Mouse (Mus musculus) kidney, adult 11 months (tissue): ENCODE results near the gene Stab2.

Experiments
- DNase-seq: peaks from one replicate; pipeline ENCODE4 v3.0.0; 2022

The Stab2 gene

DNA sequence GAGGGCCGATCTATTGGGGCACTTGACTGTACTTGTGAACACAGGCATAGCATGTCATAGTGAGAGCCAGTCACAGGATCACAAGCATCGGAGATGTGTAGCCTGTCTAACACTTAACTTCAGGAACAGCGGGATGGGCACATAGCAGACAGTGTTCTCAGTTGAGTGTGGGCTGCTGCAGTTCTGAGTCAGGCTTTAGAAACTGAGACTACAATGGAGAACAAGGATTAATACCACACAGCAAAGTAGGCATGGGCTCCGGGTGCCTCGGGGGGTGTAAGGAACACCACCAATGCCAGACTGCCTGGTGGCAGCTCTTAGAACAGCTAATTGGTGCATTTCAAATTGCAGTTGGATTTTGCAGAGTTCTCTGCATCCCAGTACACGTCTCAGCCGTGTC is 186.8 kb downstream of the Stab2 start:
- DNase-seq = no peak

GRCm38 (mm10) chr10:86819649-86820165 is 188.1 kb downstream of the Stab2 start:
- no peak for DNase-seq

DNA sequence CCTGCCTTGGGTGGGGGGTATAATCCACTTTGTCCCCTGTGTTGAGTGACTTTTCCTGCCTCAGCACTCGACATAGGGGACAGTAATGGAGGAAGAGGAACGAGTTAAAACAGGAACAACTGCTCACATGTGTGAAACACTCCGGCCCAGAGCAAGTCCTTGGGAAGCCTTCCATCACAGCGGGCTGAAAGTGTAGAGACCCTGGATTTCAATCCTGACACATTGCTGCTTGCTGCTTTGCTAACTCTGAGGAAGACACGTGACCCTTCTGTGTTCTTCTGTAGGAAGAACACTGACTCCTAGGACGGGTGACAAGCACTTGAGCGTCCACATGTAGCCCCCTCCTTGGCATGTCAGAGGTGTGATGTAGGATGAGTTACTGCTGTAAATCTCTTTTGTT is 192.7 kb downstream of the Stab2 start:
- no peak for DNase-seq

DNA sequence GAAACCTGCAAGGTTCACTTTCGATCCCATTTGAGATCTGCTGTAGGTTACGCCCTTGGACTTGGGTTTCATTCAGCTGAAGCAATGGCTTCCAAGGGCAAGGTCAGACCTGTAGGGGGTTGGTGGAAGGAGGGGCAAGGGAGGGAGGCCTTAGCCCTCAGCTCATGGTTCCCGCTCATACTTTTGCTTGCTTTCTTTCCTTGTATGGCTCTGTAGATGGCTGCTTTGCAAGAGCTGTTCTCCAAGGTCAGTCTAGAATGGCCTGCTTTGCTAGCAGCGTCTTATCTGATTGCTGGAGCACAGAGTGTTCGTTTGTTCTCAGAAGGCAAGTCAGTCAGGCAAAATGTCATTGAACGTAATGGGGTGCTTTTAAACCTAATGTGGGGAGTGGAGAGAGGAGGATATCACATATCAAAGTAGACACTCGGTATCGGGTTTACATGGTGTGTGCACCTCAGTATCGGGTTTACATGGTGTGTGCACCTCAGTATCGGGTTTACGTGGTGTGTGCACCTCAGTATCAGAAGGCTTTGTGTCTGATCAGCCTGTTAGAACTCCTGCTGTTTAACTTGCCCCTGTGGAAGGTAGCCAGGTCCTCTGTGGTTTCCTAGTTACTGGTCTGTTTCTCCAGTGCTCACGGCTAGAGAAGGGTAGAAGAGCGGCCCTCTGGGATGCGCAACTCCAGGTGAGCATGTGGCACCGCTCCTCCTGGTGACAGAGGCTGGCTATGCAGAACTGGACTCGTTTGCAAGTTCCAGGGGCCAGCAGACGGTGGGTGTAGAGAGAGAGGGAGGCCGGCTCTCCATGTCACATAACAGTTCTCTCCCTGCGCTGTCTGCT is 193.3 kb downstream of the Stab2 start:
- peak; percentile 60 for DNase-seq

DNA sequence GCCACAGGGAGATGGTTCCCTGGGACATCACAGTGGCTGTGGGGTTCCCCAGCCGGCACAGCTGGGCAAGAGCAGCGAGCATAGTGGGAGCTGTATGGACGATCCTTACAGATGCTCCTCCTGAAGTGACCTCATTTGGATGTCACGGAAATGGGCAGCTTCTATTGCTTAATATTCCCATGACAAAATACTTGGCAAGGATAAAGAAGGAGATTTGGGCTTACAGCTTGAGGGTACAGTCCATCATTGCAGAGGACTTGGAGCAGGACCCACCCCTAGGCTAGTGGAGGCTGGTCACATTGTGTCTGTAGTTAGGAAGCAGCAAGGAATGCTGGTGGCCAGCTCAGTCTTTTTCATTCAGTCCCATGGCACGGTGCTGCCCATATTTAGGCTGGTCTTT is 197.2 kb downstream of the Stab2 start:
- no peak for DNase-seq

GRCm38 (mm10) chr10:86810000-86810399 is 197.8 kb downstream of the Stab2 start:
- DNase-seq = no peak

- no peak for DNase-seq
Measured at GRCm38 (mm10) chr10:86808013-86808758, 199.6 kb downstream of the Stab2 start.

GRCm38 (mm10) chr10:86807362-86807761 is 200.5 kb downstream of the Stab2 start:
- DNase-seq = no peak

GRCm38 (mm10) chr10:86796073-86796741 is 211.6 kb downstream of the Stab2 start:
- DNase-seq = no peak

DNA sequence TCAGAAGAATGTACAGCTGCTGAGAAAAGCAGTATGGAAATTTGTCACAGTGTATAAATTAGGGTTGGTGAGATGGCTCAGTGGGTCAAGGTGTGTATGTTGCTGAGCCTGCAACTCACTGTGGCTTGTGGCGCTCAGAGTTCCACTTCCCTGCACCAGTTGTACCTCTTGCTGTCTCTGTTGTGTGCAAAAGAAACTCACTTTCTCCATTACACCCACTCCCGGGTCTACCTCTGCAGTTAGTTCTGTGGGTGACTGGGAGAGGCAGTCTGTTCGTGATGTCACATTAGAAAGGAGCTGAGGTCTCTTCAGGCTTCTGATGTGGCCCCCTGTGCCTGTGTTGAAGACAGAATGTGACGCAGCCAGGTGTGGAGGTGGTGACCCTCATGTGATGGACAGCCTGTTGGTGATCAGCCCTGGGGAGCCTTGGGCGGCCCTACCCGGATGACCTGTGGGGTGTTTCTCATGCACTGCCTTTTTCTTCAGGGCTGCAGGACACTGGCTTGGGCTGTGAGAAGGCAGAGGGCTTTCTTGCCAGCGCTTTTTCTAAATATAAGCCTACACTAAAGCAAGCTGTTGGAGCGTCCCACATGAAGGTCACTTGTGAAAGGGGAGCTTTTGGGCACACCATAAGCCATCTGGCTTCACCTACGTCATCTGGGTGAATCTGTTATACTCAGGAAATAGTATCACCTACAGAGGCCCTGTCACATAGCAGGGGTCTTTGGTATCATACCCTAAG is 212.9 kb downstream of the Stab2 start:
- DNase-seq = no peak

DNA sequence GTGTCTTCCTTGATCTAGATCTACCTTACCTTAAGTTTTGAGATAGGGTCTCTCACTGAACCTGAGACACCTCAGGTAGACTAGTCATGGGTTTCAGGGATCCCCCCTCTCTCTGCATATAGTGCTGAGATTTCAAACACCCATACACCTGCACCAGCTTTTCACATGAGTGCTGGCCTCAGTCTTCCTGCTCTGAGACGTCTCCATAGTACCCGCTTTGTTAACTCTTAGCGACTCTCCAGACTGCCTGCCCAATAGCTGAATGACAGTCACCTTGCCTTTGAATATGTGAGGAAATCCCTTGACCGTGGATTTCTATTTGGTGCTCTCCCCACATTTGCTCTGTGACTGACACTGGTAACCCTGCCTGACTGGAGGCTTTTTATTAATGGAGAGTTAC is 213.6 kb downstream of the Stab2 start:
- no peak for DNase-seq

GRCm38 (mm10) chr10:86793509-86793951 is 214.3 kb downstream of the Stab2 start:
- no peak for DNase-seq

- no peak for DNase-seq
Measured at GRCm38 (mm10) chr10:86791507-86792184, 216.2 kb downstream of the Stab2 start.
